Mouse (Mus musculus) layer of hippocampus, adult 9-11 months (tissue): ENCODE measurements around the gene Eif4g1.
A peak's percentile ranks its signal among the peaks of the same experiment; 100 is the strongest.

Experiments
- DNase-seq: peaks from one replicate; pipeline ENCODE4 v3.0.0; 2022

The Eif4g1 gene

DNA sequence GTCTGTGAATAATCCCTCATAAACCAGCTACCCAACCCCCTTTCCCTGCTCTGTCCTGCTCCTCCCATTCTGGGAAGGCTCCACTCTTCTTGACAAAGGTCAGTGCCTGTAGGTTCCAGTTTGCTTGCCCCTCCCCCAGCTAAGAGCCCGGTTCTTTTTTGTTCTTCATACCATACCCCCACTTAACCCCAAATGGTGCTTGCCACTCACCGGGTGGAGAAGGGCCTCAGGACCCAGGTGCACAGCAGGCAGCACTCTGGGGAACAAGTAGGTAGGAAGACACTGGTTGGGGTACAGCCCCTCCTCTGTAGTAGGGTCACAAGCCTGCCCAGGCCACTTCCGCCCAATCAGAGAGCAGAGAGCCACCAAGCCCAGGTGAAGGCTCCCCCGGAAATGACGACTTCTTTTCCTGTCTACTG, 62.2 kb downstream of the Eif4g1 start:
- no peak for DNase-seq

DNA sequence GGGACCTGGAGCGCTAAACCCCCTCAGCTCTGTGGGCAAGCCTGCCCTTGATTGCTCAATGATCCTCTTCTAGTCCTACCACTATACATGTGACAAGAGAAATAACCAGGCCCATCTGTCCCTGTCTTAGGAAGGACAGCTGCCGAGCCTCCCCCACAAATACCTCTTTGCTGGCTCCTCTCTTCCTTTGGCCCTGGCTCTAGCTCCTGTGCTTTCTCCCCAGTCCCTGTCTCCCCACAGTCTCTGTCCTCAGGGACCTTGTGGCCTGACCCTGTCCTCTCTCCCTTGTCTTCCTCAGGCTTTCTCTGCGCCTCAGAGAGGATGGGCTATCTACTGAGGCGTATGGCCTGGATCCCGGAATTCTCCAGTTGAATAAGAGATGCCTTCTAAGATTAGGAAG, 63.6 kb downstream of the Eif4g1 start:
- DNase-seq, result peak; percentile 74

DNA sequence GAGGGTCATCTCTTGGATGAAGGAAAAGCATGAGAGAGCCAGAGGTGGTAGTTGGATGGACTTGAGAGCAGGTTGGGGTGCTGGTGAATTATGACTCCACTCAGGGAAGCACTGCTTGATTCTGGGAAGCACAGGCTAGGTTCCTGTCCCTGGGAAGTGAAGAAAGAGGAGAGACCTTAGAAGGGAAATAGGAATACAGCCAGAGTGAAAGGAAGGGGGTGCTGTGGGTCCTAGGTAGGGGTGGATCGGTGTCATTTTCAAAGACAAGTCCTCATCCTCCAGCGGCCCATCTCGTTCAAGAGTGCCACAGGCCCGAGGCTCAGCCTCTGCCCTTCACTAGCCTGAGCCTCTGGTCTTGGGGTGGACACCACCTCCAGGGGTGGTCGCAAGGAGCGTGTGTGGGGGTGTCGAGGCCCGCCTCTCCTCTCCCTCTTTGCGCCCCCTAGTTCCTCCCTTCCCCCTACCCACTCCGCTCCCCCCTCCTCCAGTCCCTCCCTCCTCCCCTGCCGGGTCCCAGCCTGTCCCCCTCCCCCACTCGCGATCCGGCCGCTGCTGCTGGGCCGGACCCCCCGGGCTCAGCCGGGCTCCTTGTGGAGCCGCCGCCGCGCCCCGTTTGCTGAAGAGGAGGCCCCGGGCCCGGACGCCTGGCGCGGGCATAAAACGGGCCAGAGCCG, 64.3 kb downstream of the Eif4g1 start:
- DNase-seq, result no peak

DNA sequence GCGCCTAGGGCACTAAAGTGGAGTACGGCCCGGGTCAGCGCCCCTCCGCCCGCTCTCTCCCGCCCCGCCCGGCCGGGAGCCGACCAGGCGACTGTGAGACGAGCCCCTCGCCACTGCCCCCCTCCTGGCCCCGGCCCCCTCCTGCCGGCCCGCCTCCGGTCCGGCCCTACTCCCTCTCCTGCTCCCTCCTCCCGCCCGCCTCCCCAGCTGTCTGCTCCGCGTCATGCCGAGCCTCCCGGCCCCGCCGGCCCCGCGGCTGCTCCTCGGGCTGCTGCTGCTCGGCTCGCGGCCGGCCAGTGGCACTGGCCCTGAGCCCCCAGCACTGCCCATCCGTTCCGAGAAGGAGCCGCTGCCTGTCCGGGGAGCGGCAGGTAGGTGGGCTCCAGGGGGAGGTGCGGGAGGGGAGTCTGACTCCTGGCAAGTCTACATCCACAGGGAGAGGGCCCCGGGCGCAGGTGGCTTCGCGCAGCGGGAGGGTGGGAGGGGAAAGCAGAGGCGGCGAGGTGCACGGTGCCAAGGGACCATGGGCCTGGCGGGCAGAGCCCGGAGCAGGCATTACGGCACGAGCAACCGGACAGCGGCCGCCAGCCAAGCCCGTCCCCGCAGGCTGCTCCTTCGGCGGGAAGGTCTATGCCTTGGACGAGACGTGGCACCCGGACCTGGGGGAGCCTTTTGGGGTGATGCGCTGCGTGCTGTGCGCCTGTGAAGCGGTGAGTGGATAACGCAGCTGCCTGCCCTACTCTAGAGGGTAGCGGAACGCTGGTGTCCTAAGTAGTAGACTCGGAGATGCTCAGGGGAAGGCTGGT, 65.0 kb downstream of the Eif4g1 start, which contains the start of gene Chrd:
Gene Chrd, plus strand, starts transcription at position 203 of the 806 bp plus-strand sequence.
- no peak for DNase-seq

DNA sequence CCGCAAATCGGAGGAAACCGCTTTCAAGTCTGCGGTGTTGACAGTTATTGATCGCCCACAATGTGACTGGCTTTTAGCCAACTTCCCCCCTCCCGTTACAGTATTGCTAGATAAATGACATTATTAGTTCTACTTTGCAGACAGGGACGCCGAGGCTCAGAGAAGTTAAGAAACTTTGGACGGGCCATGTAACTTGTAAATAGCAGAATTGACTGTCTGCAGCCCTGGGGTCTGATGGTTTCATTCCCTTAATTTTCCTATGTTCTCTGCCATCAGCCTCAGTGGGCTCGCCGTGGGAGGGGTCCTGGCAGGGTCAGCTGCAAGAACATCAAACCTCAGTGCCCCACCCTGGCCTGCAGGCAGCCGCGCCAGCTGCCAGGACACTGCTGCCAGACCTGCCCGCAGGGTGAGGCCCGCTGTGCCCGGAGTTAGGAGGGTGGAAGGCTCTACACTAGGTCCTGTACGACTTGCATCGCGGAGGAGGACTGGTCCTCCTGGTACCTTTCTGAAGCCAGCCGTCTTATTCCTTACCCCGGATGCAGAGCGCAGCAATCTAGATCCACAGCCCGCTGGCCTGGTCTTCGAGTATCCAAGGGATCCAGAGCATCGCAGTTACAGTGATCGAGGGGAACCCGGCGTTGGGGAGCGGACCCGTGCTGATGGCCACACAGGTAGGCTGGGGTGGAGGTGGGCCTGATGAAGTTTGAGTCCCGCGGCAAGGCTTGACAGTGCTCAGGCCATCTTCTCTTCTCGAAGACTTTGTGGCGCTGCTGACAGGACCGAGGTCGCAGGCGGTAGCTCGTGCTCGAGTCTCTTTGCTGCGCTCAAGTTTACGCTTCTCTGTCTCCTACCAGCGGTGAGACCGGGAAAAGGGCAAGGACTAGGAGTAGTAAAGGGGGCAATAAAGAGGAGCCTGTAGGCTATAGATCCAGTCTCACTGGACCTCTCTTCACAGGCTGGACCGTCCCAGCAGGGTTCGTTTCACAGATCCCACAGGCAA, 65.9 kb downstream of the Eif4g1 start, which contains the start of gene Thpo:
Gene Thpo, minus strand, starts transcription at position 781 of the 1,000 bp plus-strand sequence.
- DNase-seq, result no peak

DNA sequence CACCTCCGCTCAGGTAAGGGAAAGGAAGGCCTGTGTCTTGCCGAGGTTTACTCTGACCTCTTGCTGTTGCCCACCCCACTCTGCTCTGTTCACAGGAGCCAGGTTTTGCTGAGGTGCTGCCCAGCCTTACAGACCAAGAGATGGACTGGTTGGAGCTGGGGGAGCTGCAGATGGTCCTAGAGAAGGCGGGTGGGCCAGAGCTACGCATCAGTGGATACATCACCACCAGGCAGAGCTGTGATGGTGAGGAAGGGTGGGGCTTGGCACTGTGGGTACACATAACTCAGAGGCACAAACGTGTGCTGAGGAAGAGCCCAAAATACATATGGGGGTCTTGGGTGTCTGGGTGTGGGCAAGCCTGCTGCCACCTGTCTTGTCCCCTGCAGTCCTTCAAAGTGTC, 67.5 kb downstream of the Eif4g1 start:
- DNase-seq, result no peak

DNA sequence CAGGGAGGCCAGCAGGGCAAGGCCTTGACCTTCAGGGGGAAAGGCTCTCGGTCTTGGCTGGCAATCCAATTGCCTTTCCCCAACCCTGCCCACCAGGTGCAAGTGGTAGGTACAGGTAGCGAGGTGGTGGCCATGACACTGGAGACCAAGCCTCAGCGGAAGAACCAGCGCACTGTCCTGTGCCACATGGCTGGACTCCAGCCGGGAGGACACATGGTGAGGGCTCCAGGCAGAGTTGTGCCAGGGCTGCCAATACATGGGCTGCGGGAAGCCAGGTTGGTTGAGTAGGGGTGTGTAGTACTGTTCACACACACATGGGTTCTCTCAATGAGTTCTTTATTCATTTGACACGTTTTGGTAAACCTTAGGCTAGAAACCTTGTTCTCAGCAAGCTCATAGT, 68.1 kb downstream of the Eif4g1 start:
- no peak for DNase-seq

DNA sequence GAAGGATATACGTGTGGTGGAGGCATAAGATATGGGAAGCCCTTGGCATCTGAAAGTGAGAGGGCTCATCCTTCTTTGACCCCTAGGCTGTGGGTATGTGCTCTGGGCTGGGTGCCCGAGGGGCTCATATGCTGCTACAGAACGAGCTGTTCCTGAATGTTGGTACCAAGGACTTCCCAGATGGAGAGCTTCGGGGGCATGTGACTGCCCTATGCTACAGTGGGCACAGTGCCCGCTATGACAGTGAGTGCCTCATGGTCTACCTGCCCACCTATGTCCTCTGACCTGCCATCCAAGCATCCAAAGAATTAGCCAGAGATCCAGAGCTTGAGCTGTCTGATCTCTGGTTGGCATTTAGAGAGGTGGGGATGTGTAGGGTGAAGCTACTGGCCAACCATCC, 68.7 kb downstream of the Eif4g1 start:
- no peak for DNase-seq

DNA sequence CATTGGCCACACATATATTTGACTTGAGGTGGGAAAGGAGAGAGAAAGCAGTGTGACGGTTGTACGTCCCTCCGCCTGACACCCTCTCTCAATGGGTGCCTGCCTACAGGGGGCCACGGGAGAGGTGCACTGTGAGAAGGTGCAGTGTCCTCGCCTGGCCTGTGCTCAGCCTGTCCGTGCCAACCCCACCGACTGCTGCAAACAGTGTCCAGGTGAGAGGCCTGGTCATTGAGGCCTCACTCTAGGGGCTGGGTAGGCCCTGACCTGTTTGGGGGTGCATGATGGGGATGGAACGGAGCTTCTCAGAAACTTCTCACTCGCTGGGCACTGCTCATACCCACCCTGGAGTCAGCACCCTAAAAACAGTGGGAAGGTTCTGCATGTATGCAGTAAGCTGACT, 71.7 kb downstream of the Eif4g1 start:
- no peak for DNase-seq
